Mouse (Mus musculus) hindbrain, embryonic 10.5 days (tissue): Measurements from ENCODE around the gene Fdx1. TPM values are rescaled to one million over a fixed set of nuclear protein-coding genes. Genes with fewer than 3 reads are reported as not detected.
A peak's percentile ranks its signal among the peaks of the same experiment; 100 is the strongest.

Source experiments
- DNase-seq: peaks from one replicate; pipeline ENCODE4 v3.0.0-alpha.2; 2017; ENCODE audit warnings: low spot score
- H3K27ac ChIP-seq: fragments of 300-500 bp; sonication (generic); 2 replicates; pipeline ENCODE4 v1.5.1; 2016; ENCODE audit warnings: mild to moderate bottlenecking, moderate library complexity
- H3K27me3 ChIP-seq: fragments of 300-500 bp; sonication (generic); 2 replicates; pipeline ENCODE4 v1.6.1; 2016; ENCODE audit warnings: mild to moderate bottlenecking; ENCODE audit not compliant: poor library complexity, insufficient read depth, severe bottlenecking
- H3K36me3 ChIP-seq: fragments of 300-500 bp; sonication (generic); 2 replicates; pipeline ENCODE4 v1.6.1; 2016; ENCODE audit warnings: mild to moderate bottlenecking, moderate library complexity
- H3K4me1 ChIP-seq: fragments of 300-500 bp; sonication (generic); replicated peaks from 2 replicates; pipeline ENCODE4 v1.6.1; 2016; ENCODE audit warnings: mild to moderate bottlenecking
- H3K4me3 ChIP-seq: fragments of 300-500 bp; sonication (generic); 2 replicates; pipeline ENCODE4 v1.5.1; 2016; ENCODE audit warnings: mild to moderate bottlenecking, moderate library complexity
- H3K9me3 ChIP-seq: fragments of 300-500 bp; sonication (generic); 2 replicates; pipeline ENCODE4 v1.6.1; 2016; ENCODE audit warnings: mild to moderate bottlenecking, moderate library complexity
- WGBS: fragments of 180-500 bp; shearing (Covaris S2); methylation state at CpG from one replicate; pipeline ENCODE4 v1.1.7; 2016; 5-methylcytosine and 5-hydroxymethylcytosine counted together
- polyA plus RNA-seq: library from polyadenylated mRNA; unstranded; fragments of >200 nt; fragmentation: Nextera tagmentation; extraction: Ambion mirVana; gene quantifications from 2 replicates; pipeline ENCODE4 v1.2.1, GENCODE M21; 2016

Fdx1 gene
- polyA plus RNA-seq, 1 experiment from 2014 or later: 46.3 TPM

DNA sequence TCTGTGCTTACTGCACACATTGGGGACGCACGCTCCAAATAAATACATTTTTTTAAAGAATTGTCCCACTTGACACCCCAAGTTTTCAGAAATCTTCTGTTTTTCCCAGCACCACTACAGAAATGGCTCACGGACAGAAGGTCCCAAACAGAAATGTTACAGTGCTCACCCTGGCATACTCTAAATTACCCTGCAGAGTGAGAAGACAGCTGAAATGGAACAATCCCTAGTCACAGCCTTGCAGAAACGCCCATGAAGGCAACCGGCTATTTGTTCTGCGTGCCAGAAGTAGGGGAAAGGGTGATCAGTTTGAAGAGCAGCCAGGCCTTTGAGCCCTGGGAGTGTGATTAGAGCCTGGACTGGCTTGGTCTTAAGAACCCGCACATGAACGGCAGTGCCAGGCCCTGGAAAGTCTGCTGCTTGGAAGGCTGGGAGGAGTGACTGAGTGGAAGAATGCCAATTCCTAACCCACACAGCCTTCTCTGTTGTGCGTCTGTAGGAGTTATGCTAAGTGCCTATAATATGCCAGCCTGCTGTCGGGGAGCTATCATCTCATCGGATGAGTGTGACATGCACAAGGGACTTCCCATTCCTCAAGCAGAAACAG is 22.2 kb upstream of the Fdx1 start:
- Histone ChIP-seq H3K27ac (no peak overlapping the region), H3K4me3 (no peak overlapping the region), H3K9me3 (no peaks in the 10 kb centered on the region), H3K27me3 (no peaks in the 10 kb centered on the region), H3K4me1 (no peaks in the 10 kb centered on the region; the same call in 1 of the 2 replicates), H3K36me3 (no peaks in the 10 kb centered on the region)
- WGBS: 88% methylated on average over 11 of the region's 11 CpGs
- DNase-seq: no peak

DNA sequence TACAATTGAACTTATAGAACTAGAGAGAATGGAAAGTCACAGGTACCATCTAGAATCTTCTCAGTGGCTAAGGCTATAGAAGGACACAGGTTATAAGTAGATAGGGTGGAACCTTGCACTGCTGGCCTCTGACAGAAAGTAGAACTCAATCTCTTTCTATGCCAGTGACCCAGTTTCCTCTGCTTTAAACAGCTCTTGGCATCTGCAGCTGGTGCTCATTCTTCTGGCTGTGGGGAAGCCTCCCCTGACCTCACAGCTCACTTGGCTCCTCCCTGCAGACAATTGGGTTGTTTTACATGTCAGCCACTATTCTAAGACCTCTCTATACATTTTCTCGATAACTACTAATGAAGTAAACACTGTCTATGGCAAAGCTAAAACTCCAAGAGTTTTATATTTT is 17.8 kb upstream of the Fdx1 start:
- no peaks in the 10 kb centered on the region for H3K36me3 ChIP-seq
- WGBS: 85% methylated on average over 1 of the region's 1 CpGs
- no peak overlapping the region for H3K4me3 ChIP-seq

DNA sequence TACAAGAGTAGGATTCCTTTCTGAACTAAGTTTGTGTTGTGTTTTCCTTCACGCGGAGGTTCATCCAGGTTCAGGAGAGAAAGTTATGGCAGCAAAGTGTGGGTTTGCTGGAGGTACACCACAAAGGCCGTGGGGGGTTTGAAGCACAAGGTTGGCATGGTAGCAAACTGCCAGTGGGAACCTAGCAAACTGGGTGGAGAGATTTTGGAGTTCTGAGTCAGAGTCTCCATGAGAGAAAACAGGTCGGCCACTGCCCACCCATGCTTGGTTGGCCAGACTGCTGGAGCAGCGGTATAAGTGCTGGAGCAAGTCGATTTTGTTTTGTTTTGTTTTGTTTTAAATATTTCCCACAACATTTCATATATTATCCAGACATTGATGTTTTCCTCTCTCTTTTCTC is 15.9 kb upstream of the Fdx1 start:
- Histone ChIP-seq H3K27me3 (no peaks in the 10 kb centered on the region), H3K27ac (no peak overlapping the region), H3K9me3 (no peaks in the 10 kb centered on the region), H3K36me3 (no peaks in the 10 kb centered on the region), H3K4me1 (no peaks in the 10 kb centered on the region), H3K4me3 (no peak overlapping the region)
- no peak for DNase-seq
- WGBS: 93% methylated on average over 6 of the region's 6 CpGs

More for the DNA sequence above, 17.8 kb upstream of the Fdx1 start:
- Histone ChIP-seq H3K27me3 (no peaks in the 10 kb centered on the region), H3K4me1 (no peaks in the 10 kb centered on the region), H3K9me3 (no peaks in the 10 kb centered on the region), H3K27ac (no peak overlapping the region)
- no peak for DNase-seq

DNA sequence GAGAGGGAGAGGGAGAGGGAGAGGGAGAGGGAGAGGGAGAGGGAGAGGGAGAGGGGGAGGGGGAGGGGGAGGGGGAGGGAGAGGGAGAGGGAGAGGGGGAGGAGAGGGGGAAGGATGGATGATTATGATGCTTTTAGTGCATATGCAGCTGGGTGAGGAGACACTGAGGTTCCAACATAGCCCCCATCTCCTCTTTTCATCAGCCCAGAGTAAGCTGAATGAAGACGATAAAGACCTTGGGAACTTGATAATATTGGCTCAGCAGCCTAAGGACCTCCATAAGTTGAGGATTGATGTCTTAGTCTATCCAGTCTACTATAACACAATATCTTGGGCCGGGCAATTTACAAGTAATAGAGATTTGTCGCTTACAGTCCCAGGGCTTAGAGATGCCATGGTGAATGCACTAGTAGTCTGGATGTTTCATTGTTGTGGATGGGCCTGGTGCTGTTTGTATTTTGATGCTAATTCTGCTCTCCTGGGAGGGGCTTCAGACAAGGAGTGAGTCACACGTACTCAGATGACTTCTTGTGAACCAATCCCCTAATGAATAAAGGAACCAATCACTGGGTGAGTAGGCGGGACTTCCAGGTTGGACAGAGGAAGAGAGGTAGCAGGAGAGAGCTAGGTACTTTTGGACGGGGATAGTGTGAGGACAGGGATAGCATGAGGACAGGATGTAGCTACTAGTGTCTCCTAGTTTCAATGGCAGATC is 15.3 kb upstream of the Fdx1 start:
- Histone ChIP-seq H3K4me3 (no peak overlapping the region), H3K27ac (no peak overlapping the region), H3K9me3 (no peaks in the 10 kb centered on the region), H3K36me3 (no peaks in the 10 kb centered on the region), H3K27me3 (no peaks in the 10 kb centered on the region), H3K4me1 (no peaks in the 10 kb centered on the region)
- 88% methylated on average over 6 of the region's 6 CpGs for WGBS
- DNase-seq: no peak

DNA sequence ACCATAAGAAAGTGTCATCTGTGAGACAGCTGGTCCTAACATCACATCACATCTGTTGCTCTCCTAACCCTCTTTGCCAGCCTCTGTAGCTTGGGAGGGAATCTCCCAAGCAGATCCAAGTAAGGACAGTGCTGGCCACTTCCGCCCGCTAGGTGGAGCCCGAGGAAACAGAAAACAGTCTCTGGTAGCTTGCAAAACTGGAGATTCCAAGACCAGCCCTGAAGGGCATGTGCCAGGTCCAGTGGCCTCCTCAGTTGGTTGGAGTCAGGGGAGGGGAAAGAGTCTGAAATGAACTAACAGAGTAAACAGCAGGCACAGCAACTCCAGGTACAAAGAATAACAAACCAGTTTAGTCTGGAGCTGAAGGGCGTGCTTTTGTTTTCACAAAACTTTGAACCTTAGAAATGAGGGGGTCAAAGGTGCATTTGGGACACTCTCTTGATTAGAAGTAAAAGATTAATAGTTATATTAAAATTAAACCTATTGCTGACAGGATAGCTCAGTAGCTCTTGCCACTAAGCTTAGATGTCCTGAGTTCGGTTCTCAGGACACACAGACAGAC is 14.2 kb upstream of the Fdx1 start:
- peak; percentile 83 for DNase-seq
- no peaks in the 10 kb centered on the region for H3K4me1 ChIP-seq
- 42% methylated on average over 5 of the region's 5 CpGs for WGBS
- H3K36me3 ChIP-seq: no peaks in the 10 kb centered on the region
- H3K4me3 ChIP-seq: no peak overlapping the region
- H3K27me3 ChIP-seq: no peaks in the 10 kb centered on the region
- no peaks in the 10 kb centered on the region for H3K9me3 ChIP-seq
- no peak overlapping the region for H3K27ac ChIP-seq

DNA sequence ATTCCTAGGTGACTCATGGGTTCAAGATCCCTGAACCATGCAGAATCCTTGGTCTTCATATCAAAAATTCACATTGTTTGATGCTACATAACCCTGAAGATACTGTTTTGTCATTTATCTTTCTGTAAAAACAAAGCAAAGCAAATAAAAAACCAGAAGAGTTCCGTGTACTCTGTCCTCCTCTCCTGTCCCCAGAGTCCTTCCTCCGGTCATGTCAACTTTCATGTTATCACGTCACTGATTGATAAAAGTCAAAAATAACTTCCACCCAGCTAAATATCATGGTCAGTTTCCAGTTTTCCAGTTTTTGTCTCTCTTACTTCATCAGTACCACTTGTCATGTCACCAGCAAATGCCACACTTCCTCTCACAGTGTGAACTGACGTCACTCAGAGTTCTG is 11.5 kb upstream of the Fdx1 start:
- no peak overlapping the region for H3K4me3 ChIP-seq
- no peaks in the 10 kb centered on the region for H3K27me3 ChIP-seq
- H3K27ac ChIP-seq: no peak overlapping the region
- H3K9me3 ChIP-seq: no peaks in the 10 kb centered on the region
- no peaks in the 10 kb centered on the region for H3K36me3 ChIP-seq
- WGBS: 88% methylated on average over 4 of the region's 4 CpGs
- no peaks in the 10 kb centered on the region for H3K4me1 ChIP-seq
- no peak for DNase-seq

DNA sequence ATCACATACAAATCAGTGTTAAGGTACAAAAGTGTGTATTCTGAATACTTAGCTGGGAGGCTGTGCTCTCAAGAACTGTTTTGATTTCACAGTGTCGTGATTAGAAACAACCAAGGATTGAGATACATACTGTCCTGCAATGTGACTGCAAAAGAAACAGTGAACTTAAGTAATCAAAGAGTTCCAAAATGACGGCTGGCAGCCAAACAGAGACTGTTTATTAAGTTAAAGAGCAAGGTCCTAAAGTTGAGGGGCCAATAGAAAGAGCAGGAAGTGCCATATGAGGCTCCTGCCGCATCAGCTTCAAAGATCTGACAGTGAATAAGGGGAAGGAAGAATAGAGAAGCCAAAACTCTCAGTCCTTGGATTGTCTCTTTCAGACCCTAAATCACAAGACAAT is 10.5 kb upstream of the Fdx1 start:
- no peaks in the 10 kb centered on the region for H3K4me1 ChIP-seq
- H3K4me3 ChIP-seq: no peak overlapping the region
- H3K27ac ChIP-seq: no peak overlapping the region
- H3K36me3 ChIP-seq: no peaks in the 10 kb centered on the region
- WGBS: 70% methylated on average over 3 of the region's 3 CpGs
- no peak for DNase-seq
- H3K9me3 ChIP-seq: no peaks in the 10 kb centered on the region
- no peaks in the 10 kb centered on the region for H3K27me3 ChIP-seq

DNA sequence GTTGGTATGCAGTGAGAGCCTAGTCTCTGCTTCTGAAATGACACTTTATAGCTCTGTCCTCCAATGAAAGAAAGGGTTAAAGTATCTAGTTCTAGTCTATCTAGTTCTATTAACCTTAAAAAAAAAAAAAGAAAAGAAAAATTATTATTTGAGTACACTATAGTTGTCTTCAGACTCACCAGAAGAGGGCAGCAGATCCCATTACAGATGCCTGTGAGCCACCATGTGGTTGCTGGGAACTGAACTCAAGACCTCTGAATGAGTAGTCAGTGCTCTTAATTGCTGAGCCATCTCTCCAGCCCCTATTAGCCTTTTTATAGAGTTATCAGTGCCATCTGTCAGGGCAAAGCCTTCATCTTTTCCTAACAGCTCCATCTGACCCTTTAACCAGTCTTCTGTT is 3.0 kb upstream of the Fdx1 start:
- peaks cover 4% of the 10 kb centered on the region; the same call in 1 of the 2 replicates for H3K9me3 ChIP-seq
- DNase-seq: no peak
- peaks cover 15% of the 10 kb centered on the region for H3K4me1 ChIP-seq
- H3K36me3 ChIP-seq: no peaks in the 10 kb centered on the region
- H3K4me3 ChIP-seq: no peak overlapping the region
- H3K27ac ChIP-seq: no peak overlapping the region
- peaks cover 21% of the 10 kb centered on the region for H3K27me3 ChIP-seq

DNA sequence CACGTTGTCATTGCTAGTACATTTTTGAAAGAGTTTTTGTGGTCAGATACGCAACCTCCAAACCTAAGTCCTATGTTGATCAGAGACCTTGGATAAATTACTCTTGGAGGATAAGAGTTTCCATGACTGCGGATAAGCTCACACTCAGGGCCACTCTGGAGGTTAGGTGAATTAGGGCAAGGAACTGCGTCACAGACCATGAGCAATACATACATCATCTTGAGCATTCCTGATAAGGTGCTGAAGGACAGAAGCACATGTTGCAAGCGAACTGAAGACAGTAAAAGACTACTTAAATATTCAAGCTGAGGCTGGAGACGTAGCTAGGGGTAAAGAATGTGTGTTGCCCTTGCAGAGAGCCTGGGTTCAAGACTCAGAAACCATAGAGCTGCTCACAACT is 754 bp upstream of the Fdx1 start:
- peaks cover 4% of the 10 kb centered on the region; the same call in 1 of the 2 replicates for H3K9me3 ChIP-seq
- WGBS: 69% methylated on average over 6 of the region's 6 CpGs

DNA sequence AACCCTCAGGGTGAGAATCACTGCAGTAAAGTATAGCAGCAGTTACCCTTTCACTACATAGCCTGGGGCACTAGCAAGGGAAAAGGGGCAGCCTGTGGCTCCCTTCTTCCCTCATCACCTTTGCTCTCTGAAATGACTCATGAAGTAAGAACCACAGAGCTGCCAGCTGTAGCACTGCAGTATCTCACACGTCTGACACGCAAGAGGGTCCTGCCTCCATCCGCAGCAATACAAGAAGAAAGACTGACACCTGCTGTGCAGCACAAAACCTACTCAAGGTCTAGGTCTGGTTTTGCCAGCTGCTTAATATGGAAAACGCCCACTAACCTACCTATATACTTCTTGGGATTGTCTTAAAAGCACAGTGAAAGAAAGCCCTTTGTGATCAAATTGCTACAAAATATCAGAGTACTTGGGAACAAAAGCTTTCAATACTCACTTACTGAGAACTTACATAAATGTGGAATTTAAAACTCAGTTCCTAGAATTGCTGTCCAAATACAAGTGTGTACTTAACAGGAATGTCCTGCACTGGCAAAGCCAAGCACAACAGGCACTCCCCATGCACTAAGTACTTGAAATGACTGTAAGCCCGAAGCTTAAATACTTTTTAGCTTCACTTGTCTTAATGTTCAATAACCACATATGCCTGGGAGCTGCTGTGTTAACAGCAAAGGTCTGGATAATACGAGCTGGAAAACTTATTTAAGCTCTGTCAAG is 2.0 kb downstream of the Fdx1 start:
- H3K27me3 ChIP-seq: peaks cover 21% of the 10 kb centered on the region
- H3K9me3 ChIP-seq: 0 out of 2 replicates have a peak, but pooled peaks cover under 1% of the 10 kb centered on the region
- H3K36me3 ChIP-seq: 0 out of 2 replicates have a peak, but pooled peaks cover 2% of the 10 kb centered on the region
- peaks cover 19% of the 10 kb centered on the region for H3K4me1 ChIP-seq
- no peak overlapping the region for H3K27ac ChIP-seq
- no peak for DNase-seq
- no peak overlapping the region for H3K4me3 ChIP-seq
- 66% methylated on average over 6 of the region's 6 CpGs for WGBS

More for the DNA sequence above, 754 bp upstream of the Fdx1 start:
- no peak for DNase-seq
- Histone ChIP-seq H3K4me3 (no peak overlapping the region), H3K27ac (no peak overlapping the region), H3K4me1 (peaks cover 19% of the 10 kb centered on the region), H3K27me3 (peaks cover 21% of the 10 kb centered on the region), H3K36me3 (no peaks in the 10 kb centered on the region)

DNA sequence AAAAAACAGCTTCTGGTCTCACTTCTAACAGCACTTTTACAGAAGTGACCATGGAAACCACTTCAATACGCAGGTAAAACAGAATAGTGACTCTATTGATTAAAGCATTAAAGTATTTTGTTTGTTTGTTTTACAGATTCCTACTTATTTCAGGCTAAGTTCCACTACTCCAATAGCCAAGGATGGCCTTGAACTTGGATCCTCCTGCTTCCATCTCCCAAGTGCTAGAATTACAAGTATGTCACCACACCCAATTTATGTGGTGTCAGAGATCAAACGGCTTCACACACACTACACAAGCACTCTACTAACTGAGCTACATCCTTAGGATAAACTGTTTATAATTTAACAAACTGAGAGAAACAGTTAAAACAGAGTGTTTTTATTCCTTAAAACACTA is 3.0 kb downstream of the Fdx1 start:
- 86% methylated on average over 2 of the region's 2 CpGs for WGBS
- H3K27me3 ChIP-seq: peaks cover 19% of the 10 kb centered on the region
- H3K4me1 ChIP-seq: peaks cover 19% of the 10 kb centered on the region
- no peak for DNase-seq
- no peaks in the 10 kb centered on the region for H3K9me3 ChIP-seq
- peaks cover 9% of the 10 kb centered on the region; the same call in 1 of the 2 replicates for H3K36me3 ChIP-seq
- no peak overlapping the region for H3K27ac ChIP-seq
- H3K4me3 ChIP-seq: no peak overlapping the region

DNA sequence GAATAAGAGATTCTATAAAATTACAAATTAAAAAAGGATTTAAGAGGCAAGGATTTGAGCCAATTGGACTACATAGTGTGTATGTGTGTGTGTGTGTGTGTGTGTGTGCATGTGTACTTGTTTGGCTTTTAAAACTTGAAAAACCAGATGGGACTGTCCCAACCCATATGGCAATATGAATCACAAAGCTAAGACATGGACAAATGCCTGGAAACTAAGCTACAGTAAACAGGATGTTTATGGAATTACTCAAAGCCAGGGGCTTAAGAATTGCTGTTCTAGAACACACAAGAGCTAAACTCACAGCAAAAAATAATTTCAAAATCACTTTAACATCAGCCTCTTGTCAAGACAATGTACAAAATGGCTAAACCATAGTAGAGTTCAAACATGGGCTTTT is 4.4 kb downstream of the Fdx1 start:
- no peak for DNase-seq
- Histone ChIP-seq H3K4me1 (peaks cover 19% of the 10 kb centered on the region), H3K36me3 (peaks cover 20% of the 10 kb centered on the region; the same call in 1 of the 2 replicates), H3K27ac (no peak overlapping the region), H3K9me3 (no peaks in the 10 kb centered on the region), H3K4me3 (no peak overlapping the region), H3K27me3 (peaks cover 5% of the 10 kb centered on the region)

DNA sequence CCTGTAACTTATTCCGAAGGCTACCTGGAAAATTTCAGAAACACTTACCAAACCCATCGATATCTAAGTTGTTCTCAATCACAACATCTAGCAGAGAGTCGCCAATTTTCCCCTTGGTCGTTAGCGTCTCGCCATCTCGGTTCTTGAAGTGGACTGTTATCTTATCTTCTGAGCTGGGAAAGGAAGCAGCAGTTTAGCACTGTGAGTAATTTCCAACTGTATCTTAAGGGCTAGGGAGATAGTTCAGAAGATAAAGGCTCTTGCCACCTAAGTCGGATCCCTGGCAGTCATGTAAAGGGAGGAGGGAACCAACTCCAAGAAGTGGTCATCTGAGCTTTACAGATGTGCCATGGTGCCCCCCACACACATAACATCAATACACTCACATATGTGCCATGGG is 6.3 kb downstream of the Fdx1 start:
- Histone ChIP-seq H3K4me3 (no peak overlapping the region), H3K9me3 (no peaks in the 10 kb centered on the region), H3K27me3 (0 out of 2 replicates have a peak, but pooled peaks cover 3% of the 10 kb centered on the region), H3K27ac (no peak overlapping the region), H3K36me3 (peaks cover 20% of the 10 kb centered on the region; the same call in 1 of the 2 replicates), H3K4me1 (peaks cover 4% of the 10 kb centered on the region; the same call in 1 of the 2 replicates)
- no peak for DNase-seq
- WGBS: 94% methylated on average over 8 of the region's 8 CpGs
